In genomic region chr7:44269397-44269796, GRCm38 (mm10) we compare ENCODE assay signal across 29 mouse cellular contexts. TPM values are rescaled to one million over a fixed set of nuclear protein-coding genes. Genes with fewer than 3 reads are reported as not detected.
"Had no signal": no experiment of that assay in that cellular context is flagged by ENCODE, and none has a peak within 500 bp of the region (broad histone marks: within the 10 kb centered on the region; RNA-seq: fewer than 3 reads in every experiment).

No protein-coding gene starts in this region.

- H3K27ac ChIP-seq: lung, embryonic 15.5 days; macrophage; midbrain, embryonic 10.5 days; midbrain, embryonic 12.5 days; neural tube, embryonic 13.5 days; neural tube, embryonic 15.5 days had no signal

- H3K36me3 ChIP-seq: lung, embryonic 15.5 days; midbrain, embryonic 10.5 days; midbrain, embryonic 12.5 days; neural tube, embryonic 13.5 days; neural tube, embryonic 15.5 days had no signal

- H3K9ac ChIP-seq: liver, postnatal 0 days; lung, embryonic 15.5 days; midbrain, embryonic 12.5 days; neural tube, embryonic 13.5 days; neural tube, embryonic 15.5 days had no signal

- ATAC-seq: liver, postnatal 0 days; lung, postnatal 0 days; midbrain, embryonic 16.5 days had no signal

- DNase-seq: liver, postnatal 0 days; lung, adult 2 months; lung, postnatal 14 days; lung, postnatal 36 days; midbrain, embryonic 14.5 days; retina, postnatal 1 day; right cerebral cortex, adult 18-20 months; right cerebral cortex, postnatal 25 days; right cerebral cortex, postnatal 4 days; spleen, adult 18-20 months; thymus, adult 18-20 months; thymus, postnatal 14 days; thymus, postnatal 36 days had no signal

- H3K4me3 ChIP-seq: lung, embryonic 15.5 days; midbrain, embryonic 10.5 days; midbrain, embryonic 12.5 days; myocyte; neural tube, embryonic 13.5 days; neural tube, embryonic 15.5 days had no signal

- H3K4me1 ChIP-seq: lung, embryonic 15.5 days; midbrain, embryonic 12.5 days; neural tube, embryonic 13.5 days; neural tube, embryonic 15.5 days had no signal

RNA-seq across cellular contexts. Expression of gene Gm15517, which starts 8.2 kb away (rescaled TPM):
- total RNA-seq: megakaryocyte, adult 5-6 weeks; megakaryocyte-erythroid progenitor cell, adult 5-6 weeks had no signal
- polyA plus RNA-seq: liver, postnatal 0 days; lung, adult 2 months; lung, embryonic 15.5 days; lung, postnatal 0 days; macrophage; midbrain, embryonic 10.5 days; midbrain, embryonic 12.5 days; midbrain, embryonic 14.5 days; midbrain, embryonic 16.5 days; myocyte; neural tube, embryonic 11.5 days; neural tube, embryonic 13.5 days; neural tube, embryonic 15.5 days; small intestine, adult 2 months; stomach, embryonic 14.5 days; stomach, embryonic 16.5 days; thymus, postnatal 0 days had no signal

RNA-seq across cellular contexts. Expression of gene Acp4, which starts 12.2 kb away (rescaled TPM):
- total RNA-seq: megakaryocyte, adult 5-6 weeks; megakaryocyte-erythroid progenitor cell, adult 5-6 weeks had no signal
- polyA plus RNA-seq: liver, postnatal 0 days; lung, adult 2 months; lung, embryonic 15.5 days; lung, postnatal 0 days; macrophage; midbrain, embryonic 10.5 days; midbrain, embryonic 14.5 days; midbrain, embryonic 16.5 days; neural tube, embryonic 11.5 days; neural tube, embryonic 13.5 days; small intestine, adult 2 months; stomach, embryonic 14.5 days had no signal

RNA-seq across cellular contexts. Expression of gene 1700028J19Rik, which starts 22.9 kb away (rescaled TPM):
- total RNA-seq: megakaryocyte-erythroid progenitor cell, adult 5-6 weeks had no signal

RNA-seq across cellular contexts. Expression of gene Gm36864, which starts 33.4 kb away (rescaled TPM):
- total RNA-seq: megakaryocyte, adult 5-6 weeks; megakaryocyte-erythroid progenitor cell, adult 5-6 weeks had no signal
- polyA plus RNA-seq: liver, postnatal 0 days; lung, adult 2 months; lung, embryonic 15.5 days; lung, postnatal 0 days; macrophage; midbrain, embryonic 12.5 days; midbrain, embryonic 14.5 days; midbrain, embryonic 16.5 days; myocyte; neural tube, embryonic 11.5 days; neural tube, embryonic 13.5 days; neural tube, embryonic 15.5 days; small intestine, adult 2 months; stomach, embryonic 14.5 days; thymus, postnatal 0 days had no signal
